Mouse (Mus musculus): ENCODE results near the gene Hmga1b. TPM values are rescaled to one million over a fixed set of nuclear protein-coding genes. Genes with fewer than 3 reads are reported as not detected.

Gene Hmga1b
- polyA plus RNA-seq, 1 experiment from 2014 or later: 8.2 TPM

DNA sequence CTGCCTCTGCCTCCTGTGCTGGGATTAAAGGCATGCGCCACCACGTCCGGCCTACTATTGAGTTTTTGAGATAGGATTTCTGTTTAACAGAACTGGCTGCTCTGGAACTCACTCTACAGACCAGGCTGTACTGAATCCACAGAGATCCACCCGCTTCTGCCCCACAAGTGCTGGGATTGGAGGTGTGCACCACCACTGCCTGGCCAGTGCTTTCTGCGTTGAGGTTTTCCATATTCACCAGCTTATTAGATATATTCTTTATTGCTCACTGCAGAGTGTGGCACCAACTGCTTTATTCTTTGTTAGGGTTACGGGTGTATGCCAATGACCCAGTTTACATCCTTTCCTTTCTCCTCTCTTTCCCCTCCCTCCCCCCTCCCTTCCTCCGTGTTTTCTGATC is 41.7 kb downstream of the Hmga1b start:
- Histone ChIP-seq H3K9ac (ENCODE audit: low read length) (no peak overlapping the region), H3K27ac (ENCODE audit: low read depth, low read length) (no peak overlapping the region), H3K36me3 (ENCODE audit: control insufficient read depth, insufficient read depth, low read length) (peaks cover 30% of the 10 kb centered on the region), H3K27me3 (ENCODE audit: control insufficient read depth, insufficient read depth, low read length) (no peaks in the 10 kb centered on the region), H3K4me2 (no peak overlapping the region), H3K4me3 (ENCODE audit: low read depth, low read length) (no peak overlapping the region), H3K4me1 (ENCODE audit: control insufficient read depth, insufficient read depth, low read length) (no peaks in the 10 kb centered on the region), H3K9me3 (ENCODE audit: control insufficient read depth, low read length) (no peaks in the 10 kb centered on the region)
- DNase-seq (ENCODE audit: low spot score, missing footprints): no peak
- WGBS: 80% methylated on average over 7 of the region's 7 CpGs
- no peak for ATAC-seq (ENCODE audit: low FRiP score)

DNA sequence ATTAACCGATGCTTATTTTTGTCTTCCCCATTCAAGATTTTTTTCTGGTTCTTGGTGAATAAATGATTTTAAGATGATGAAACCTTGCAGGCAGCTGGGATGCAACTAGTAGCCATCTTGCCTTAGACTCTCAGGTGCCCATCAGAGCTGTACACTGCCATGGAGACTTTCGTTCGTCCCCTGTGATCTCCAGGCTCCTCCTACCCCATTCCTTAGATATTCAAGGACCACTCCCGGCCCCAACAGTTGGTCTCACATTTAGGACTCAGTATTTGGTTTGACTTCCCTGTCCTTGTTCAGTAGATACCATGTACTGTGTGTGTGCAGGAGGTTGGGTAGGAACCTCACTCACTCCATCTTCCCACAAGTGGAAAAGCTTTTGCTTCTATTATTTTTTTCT is 42.2 kb downstream of the Hmga1b start:
- H3K27ac ChIP-seq (ENCODE audit: low read depth, low read length): no peak overlapping the region
- whole genome bisulfite sequencing: 84% methylated on average over 4 of the region's 4 CpGs
- no peaks in the 10 kb centered on the region for H3K4me1 ChIP-seq (ENCODE audit: control insufficient read depth, insufficient read depth, low read length)
- H3K9me3 ChIP-seq (ENCODE audit: control insufficient read depth, low read length): no peaks in the 10 kb centered on the region
- ATAC-seq (ENCODE audit: low FRiP score) (no peak), DNase-seq (ENCODE audit: low spot score, missing footprints) (no peak)
- H3K27me3 ChIP-seq (ENCODE audit: control insufficient read depth, insufficient read depth, low read length): no peaks in the 10 kb centered on the region
- no peak overlapping the region for H3K4me2 ChIP-seq
- peaks cover 32% of the 10 kb centered on the region for H3K36me3 ChIP-seq (ENCODE audit: control insufficient read depth, insufficient read depth, low read length)
- H3K9ac ChIP-seq (ENCODE audit: low read length): no peak overlapping the region
- H3K4me3 ChIP-seq (ENCODE audit: low read depth, low read length): no peak overlapping the region

- H3K4me2 ChIP-seq: no peak overlapping the region
- H3K4me3 ChIP-seq (ENCODE audit: low read depth, low read length): no peak overlapping the region
- no peaks in the 10 kb centered on the region for H3K27me3 ChIP-seq (ENCODE audit: control insufficient read depth, insufficient read depth, low read length)
- ATAC-seq (ENCODE audit: low FRiP score): no peak
- H3K4me1 ChIP-seq (ENCODE audit: control insufficient read depth, insufficient read depth, low read length): no peaks in the 10 kb centered on the region
- H3K36me3 ChIP-seq (ENCODE audit: control insufficient read depth, insufficient read depth, low read length): peaks cover 40% of the 10 kb centered on the region
- no peaks in the 10 kb centered on the region for H3K9me3 ChIP-seq (ENCODE audit: control insufficient read depth, low read length)
- no peak overlapping the region for H3K9ac ChIP-seq (ENCODE audit: low read length)
- H3K27ac ChIP-seq (ENCODE audit: low read depth, low read length): no peak overlapping the region
- DNase-seq (ENCODE audit: low spot score, missing footprints): no peak
- 89% methylated on average over 7 of the region's 7 CpGs for WGBS
These were observed 43.0 kb downstream of the Hmga1b start for GRCm38 (mm10) chr11:120805375-120806298.

- no peaks in the 10 kb centered on the region for H3K4me1 ChIP-seq (ENCODE audit: control insufficient read depth, insufficient read depth, low read length)
- 94% methylated on average over 12 of the region's 12 CpGs for WGBS
- H3K4me3 ChIP-seq (ENCODE audit: low read depth, low read length): no peak overlapping the region
- no peak overlapping the region for H3K4me2 ChIP-seq
- no peaks in the 10 kb centered on the region for H3K27me3 ChIP-seq (ENCODE audit: control insufficient read depth, insufficient read depth, low read length)
- ATAC-seq (ENCODE audit: low FRiP score): no peak
- no peaks in the 10 kb centered on the region for H3K9me3 ChIP-seq (ENCODE audit: control insufficient read depth, low read length)
- H3K36me3 ChIP-seq (ENCODE audit: control insufficient read depth, insufficient read depth, low read length): peaks cover 63% of the 10 kb centered on the region
- H3K27ac ChIP-seq (ENCODE audit: low read depth, low read length): no peak overlapping the region
- no peak overlapping the region for H3K9ac ChIP-seq (ENCODE audit: low read length)
- no peak for DNase-seq (ENCODE audit: low spot score, missing footprints)
These were observed 45.4 kb downstream of the Hmga1b start for GRCm38 (mm10) chr11:120808010-120808409.

DNA sequence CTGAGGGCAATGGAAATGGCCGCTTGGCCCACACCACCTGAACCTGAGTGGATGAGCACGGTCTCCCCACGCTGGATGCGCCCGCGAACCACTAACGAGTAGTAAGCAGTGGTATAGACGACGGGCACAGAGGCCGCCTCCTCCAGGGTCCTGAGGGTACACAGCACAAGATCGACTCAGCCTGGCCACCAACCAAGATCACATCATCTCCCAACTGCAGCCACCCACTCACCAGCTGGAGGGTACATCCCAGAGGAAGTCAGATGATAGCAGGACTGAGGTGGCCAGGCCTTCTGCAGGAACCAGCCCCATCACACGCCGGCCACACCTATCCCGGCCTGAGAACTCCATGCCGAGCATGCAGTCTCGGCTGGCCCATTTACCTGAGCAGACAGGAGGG is 49.5 kb downstream of the Hmga1b start:
- Histone ChIP-seq H3K4me1 (ENCODE audit: control insufficient read depth, insufficient read depth, low read length) (no peaks in the 10 kb centered on the region), H3K36me3 (ENCODE audit: control insufficient read depth, insufficient read depth, low read length) (peaks cover 89% of the 10 kb centered on the region), H3K27me3 (ENCODE audit: control insufficient read depth, insufficient read depth, low read length) (no peaks in the 10 kb centered on the region), H3K9ac (ENCODE audit: low read length) (no peak overlapping the region), H3K4me2 (no peak overlapping the region), H3K27ac (ENCODE audit: low read depth, low read length) (no peak overlapping the region), H3K4me3 (ENCODE audit: low read depth, low read length) (no peak overlapping the region), H3K9me3 (ENCODE audit: control insufficient read depth, low read length) (no peaks in the 10 kb centered on the region)
- DNase-seq (ENCODE audit: low spot score, missing footprints): no peak
- 97% methylated on average over 16 of the region's 16 CpGs for WGBS
- ATAC-seq (ENCODE audit: low FRiP score): no peak

Other genes starting within 250 kb of the Hmga1b start
- 0.11 TPM in 1 of 2 replicates, not detected in the other for gene Gcgr, start 232.1 kb upstream of the Hmga1b start, polyA plus RNA-seq (2014; fragmentation: Nextera tagmentation; extraction: Ambion mirVana)
- 232 and 237 TPM in 2 replicates for gene Mcrip1, start 213.1 kb upstream of the Hmga1b start, polyA plus RNA-seq (2014; fragmentation: Nextera tagmentation; extraction: Ambion mirVana)
- not detected in 2 replicates for gene Ppp1r27, start 211.7 kb upstream of the Hmga1b start, polyA plus RNA-seq (2014; fragmentation: Nextera tagmentation; extraction: Ambion mirVana)
- gene P4hb, start 189.5 kb upstream of the Hmga1b start, polyA plus RNA-seq (2014; fragmentation: Nextera tagmentation; extraction: Ambion mirVana): 492 and 493 TPM in 2 replicates
- 521 and 583 TPM in 2 replicates for gene Arhgdia, start 181.2 kb upstream of the Hmga1b start, polyA plus RNA-seq (2014; fragmentation: Nextera tagmentation; extraction: Ambion mirVana)
- gene Alyref, start 164.4 kb upstream of the Hmga1b start, polyA plus RNA-seq (2014; fragmentation: Nextera tagmentation; extraction: Ambion mirVana): 820 and 827 TPM in 2 replicates
- gene Anapc11, start 164.4 kb upstream of the Hmga1b start, polyA plus RNA-seq (2014; fragmentation: Nextera tagmentation; extraction: Ambion mirVana): 178 and 204 TPM in 2 replicates
- 0.38 TPM in 1 of 2 replicates, not detected in the other for gene Npb, start 154.3 kb upstream of the Hmga1b start, polyA plus RNA-seq (2014; fragmentation: Nextera tagmentation; extraction: Ambion mirVana)
- 89.4 and 101 TPM in 2 replicates for gene Pcyt2, start 144.9 kb upstream of the Hmga1b start, polyA plus RNA-seq (2014; fragmentation: Nextera tagmentation; extraction: Ambion mirVana)
- gene Sirt7, start 137.6 kb upstream of the Hmga1b start, polyA plus RNA-seq (2014; fragmentation: Nextera tagmentation; extraction: Ambion mirVana): 29.5 and 33.2 TPM in 2 replicates
- 18.0 and 19.7 TPM in 2 replicates for gene Mafg, start 129.2 kb upstream of the Hmga1b start, polyA plus RNA-seq (2014; fragmentation: Nextera tagmentation; extraction: Ambion mirVana)
- gene Pycr1, start 119.0 kb upstream of the Hmga1b start, polyA plus RNA-seq (2014; fragmentation: Nextera tagmentation; extraction: Ambion mirVana): 32.4 and 32.8 TPM in 2 replicates
- gene Myadml2, start 114.6 kb upstream of the Hmga1b start, polyA plus RNA-seq (2014; fragmentation: Nextera tagmentation; extraction: Ambion mirVana): 0.36 and 0.57 TPM in 2 replicates
- 0.90 and 1.4 TPM in 2 replicates for gene Notum, start 101.6 kb upstream of the Hmga1b start, polyA plus RNA-seq (2014; fragmentation: Nextera tagmentation; extraction: Ambion mirVana)
- gene Aspscr1, start 89.8 kb upstream of the Hmga1b start, polyA plus RNA-seq (2014; fragmentation: Nextera tagmentation; extraction: Ambion mirVana): 101 and 113 TPM in 2 replicates
- 119 and 131 TPM in 2 replicates for gene Cenpx, start 49.1 kb upstream of the Hmga1b start, polyA plus RNA-seq (2014; fragmentation: Nextera tagmentation; extraction: Ambion mirVana)
- 30.9 TPM in 2 replicates for gene Lrrc45, start 48.9 kb upstream of the Hmga1b start, polyA plus RNA-seq (2014; fragmentation: Nextera tagmentation; extraction: Ambion mirVana)
- 9.9 and 12.3 TPM in 2 replicates for gene Rac3, start 41.3 kb upstream of the Hmga1b start, polyA plus RNA-seq (2014; fragmentation: Nextera tagmentation; extraction: Ambion mirVana)
- 10.6 and 12.4 TPM in 2 replicates for gene Dcxr, start 35.5 kb upstream of the Hmga1b start, polyA plus RNA-seq (2014; fragmentation: Nextera tagmentation; extraction: Ambion mirVana)
- gene Cbr2, start 30.7 kb upstream of the Hmga1b start, polyA plus RNA-seq (2014; fragmentation: Nextera tagmentation; extraction: Ambion mirVana): 1.00 and 1.1 TPM in 2 replicates
- 28.2 and 30.6 TPM in 2 replicates for gene Rfng, start 21.4 kb downstream of the Hmga1b start, polyA plus RNA-seq (2014; fragmentation: Nextera tagmentation; extraction: Ambion mirVana)
- 254 and 269 TPM in 2 replicates for gene Gps1, start 21.5 kb downstream of the Hmga1b start, polyA plus RNA-seq (2014; fragmentation: Nextera tagmentation; extraction: Ambion mirVana)
- 73.6 and 76.9 TPM in 2 replicates for gene Dus1l, start 33.6 kb downstream of the Hmga1b start, polyA plus RNA-seq (2014; fragmentation: Nextera tagmentation; extraction: Ambion mirVana)
- 80.8 and 94.6 TPM in 2 replicates for gene Fasn, start 61.8 kb downstream of the Hmga1b start, polyA plus RNA-seq (2014; fragmentation: Nextera tagmentation; extraction: Ambion mirVana)
- gene Ccdc57, start 170.1 kb downstream of the Hmga1b start, polyA plus RNA-seq (2014; fragmentation: Nextera tagmentation; extraction: Ambion mirVana): 4.3 and 4.5 TPM in 2 replicates
- gene Slc16a3, start 185.7 kb downstream of the Hmga1b start, polyA plus RNA-seq (2014; fragmentation: Nextera tagmentation; extraction: Ambion mirVana): 24.1 and 30.4 TPM in 2 replicates
- gene Csnk1d, start 228.5 kb downstream of the Hmga1b start, polyA plus RNA-seq (2014; fragmentation: Nextera tagmentation; extraction: Ambion mirVana): 60.9 and 71.3 TPM in 2 replicates